Mouse (Mus musculus) urinary bladder, postnatal 10 days (tissue): ENCODE measurements around the gene Krt86.

Source experiments
- DNase-seq: peaks from one replicate; pipeline ENCODE4 v3.0.0; 2022; ENCODE audit warnings: low spot score

Krt86 gene

DNA sequence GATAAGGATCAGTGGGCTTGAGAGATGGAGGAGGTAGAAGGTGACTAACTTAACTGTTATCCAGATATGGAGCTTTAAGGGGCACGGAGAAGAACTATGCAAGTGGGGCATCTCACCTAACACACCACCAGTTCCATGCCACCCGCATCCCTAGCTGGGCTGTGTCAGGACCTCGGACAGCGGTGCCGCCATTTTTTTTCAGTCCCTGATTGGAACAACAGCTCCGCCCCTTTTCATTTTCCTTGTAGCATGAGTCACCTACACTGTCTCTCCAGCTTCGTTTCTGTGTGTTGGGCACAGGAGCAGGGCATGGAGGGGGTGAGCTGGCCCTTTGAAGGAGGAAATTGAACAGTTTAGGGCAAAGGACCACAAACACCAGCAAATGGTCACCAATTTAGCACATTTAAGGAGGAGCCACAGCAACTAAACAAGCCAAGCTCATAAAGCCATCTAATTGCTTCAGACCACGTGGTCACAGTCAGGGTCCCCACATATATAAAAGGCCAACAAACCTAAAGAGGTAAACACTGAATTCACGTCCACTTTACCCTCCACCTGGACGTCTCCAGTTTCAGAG is at the start of gene Krt86:
TSS of gene Krt86 (plus strand) at position 527 of the 577 bp plus-strand sequence.
- no peak for DNase-seq

DNA sequence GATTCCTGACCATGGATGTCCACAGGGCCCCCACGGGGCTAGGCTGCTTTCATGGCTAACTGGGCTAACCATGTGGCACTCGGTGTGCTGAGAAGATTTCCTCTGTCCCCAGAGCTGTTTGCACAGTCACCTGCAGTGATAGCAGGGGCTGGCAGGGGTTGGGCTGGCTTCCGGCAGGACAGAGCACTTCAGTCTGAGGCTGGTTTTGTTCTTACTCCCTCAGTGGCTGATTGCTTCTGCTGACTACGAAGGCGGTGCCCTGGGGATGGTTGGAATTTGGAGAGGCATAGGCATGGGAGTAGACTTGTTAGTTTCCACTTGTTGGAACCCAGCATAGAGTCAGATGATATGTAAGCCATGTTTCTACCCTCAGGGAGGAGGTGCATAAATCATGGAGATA is 48.4 kb upstream of the Krt86 start:
- no peak for DNase-seq

DNA sequence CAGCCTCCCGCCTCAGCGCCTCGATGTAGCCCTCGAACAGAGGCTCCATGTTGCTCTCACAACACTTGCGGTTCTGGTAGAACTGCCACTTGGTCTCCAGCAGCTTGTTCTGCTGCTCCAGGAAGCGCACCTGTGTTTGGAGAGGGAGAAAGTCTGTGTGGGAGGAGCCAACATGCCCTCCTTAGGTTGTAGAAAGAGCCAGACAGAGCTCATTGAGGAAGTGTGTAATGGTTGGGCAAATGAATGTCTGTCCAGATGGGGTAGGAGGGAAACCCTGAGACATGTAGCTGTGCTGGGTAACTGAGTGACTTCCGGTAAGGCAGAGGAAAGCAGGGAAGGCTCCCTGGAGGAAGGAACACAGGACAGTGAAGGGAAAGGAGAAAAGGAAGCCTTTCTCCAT is 36.7 kb upstream of the Krt86 start:
- no peak for DNase-seq

DNA sequence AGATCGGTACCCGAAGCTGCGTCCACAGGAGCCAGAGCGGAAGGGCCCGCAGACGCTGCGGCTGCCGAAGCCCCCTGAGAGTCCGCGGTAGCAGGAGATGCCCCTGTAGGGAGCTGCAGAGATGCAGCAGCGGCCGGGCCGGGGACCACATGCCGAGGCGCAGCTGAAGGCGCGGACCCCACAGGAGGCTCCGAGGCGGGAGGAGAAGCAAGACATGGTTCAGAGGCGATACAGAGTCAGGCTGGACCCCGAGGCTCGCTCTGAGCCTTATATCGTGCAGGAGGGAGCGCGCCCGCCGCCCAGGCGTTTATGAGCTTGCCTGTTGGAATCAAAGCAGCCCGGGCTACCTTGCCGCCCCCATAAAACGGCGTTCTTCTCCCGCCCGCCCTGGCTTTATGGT is 34.7 kb upstream of the Krt86 start, which contains the start of gene Krt87:
TSS of gene Krt87 (minus strand) at position 250 of the 400 bp plus-strand sequence.
- no peak for DNase-seq

DNA sequence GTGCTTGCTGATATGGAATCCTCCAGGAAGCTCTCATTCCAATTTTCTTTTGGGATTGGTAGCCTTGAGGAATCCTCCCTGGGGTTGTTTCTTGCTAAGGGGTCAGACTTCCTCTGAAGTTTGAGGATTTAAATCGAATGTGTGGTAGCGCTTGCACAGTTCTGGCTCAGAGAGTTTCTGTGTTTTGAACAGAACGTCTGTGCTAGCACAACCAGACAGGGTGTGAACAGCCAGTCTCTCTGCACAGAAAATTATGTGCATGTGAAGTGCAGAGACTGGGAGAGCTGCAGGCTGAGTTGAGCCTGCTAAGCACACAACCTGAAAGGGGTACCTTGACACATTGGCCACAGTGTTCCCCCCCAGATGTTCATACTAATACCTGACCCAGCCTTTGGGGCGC is 32.4 kb upstream of the Krt86 start:
- no peak for DNase-seq

DNA sequence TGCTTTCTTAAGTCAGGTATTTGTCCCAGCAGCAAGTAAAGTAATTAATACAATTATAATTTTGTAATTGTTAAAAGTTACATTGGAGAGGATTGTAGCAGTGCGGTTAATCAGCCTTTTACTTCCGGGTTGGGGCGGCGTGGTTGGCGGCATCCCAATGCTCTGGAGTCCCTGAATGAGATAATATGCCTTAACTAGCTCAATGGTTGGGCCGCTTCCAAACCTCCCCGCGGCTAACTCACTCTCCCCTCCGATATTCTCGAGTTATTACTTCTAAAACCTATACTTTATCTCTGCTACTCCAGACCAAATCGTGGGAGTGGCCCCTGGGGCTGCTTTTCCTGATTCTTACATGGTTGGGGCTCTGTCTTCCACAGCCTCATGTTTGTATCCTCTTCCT is 26.7 kb upstream of the Krt86 start:
- DNase-seq, result no peak

DNA sequence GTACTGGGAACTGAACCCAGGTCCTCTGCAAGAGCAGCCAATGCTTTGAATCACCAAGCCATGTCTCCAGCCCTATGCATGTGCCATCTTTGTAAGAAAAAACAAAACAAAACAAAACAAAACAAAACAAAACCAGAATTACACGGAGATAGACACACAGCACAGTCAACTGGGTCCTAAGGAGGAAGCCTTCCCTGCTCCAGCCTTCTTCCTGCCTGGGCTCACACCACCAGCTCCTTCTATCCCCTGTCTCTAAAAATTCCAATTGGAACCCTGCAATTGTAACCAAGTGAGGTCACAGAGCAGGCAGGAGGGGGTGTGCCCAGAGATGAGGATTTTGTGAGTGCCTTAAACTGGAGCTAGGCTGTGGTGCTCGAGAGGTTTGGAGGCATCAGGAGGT is 25.8 kb upstream of the Krt86 start, which contains the start of gene Krt88:
TSS of gene Krt88 (plus strand) at position 301 of the 400 bp plus-strand sequence.
- DNase-seq, result no peak

DNA sequence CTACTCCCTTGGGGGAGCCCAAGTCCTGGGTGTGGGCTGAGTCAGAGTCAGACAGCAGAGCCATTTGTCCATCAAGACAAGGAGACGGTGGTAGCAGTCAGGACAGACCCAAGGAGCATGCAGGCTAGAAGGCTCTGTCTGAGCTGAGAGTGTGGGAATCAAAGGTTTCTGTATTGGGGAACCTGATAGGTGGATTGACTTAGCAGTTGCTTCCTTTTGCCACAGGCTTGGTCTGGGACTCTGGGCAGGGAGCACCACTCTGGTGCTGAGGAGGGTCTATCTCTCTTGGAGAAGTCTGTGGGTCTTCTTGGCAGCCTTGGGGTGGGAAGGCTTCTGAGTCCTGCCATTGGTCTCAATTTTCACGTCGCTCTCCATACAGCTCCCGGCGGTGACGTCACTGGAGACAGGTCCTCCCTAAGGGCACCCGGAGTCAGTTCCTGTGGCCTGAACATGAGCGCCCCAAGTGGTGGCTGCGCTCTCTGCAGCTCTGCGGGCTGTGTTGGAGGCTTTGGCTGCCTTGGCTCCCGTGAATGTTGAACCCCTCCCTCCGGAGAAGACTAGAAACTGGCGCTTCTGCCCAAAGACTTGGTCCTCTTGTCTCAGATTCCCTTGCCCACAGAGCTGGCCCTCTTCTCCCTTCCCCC is 20.1 kb upstream of the Krt86 start:
- DNase-seq, result no peak

DNA sequence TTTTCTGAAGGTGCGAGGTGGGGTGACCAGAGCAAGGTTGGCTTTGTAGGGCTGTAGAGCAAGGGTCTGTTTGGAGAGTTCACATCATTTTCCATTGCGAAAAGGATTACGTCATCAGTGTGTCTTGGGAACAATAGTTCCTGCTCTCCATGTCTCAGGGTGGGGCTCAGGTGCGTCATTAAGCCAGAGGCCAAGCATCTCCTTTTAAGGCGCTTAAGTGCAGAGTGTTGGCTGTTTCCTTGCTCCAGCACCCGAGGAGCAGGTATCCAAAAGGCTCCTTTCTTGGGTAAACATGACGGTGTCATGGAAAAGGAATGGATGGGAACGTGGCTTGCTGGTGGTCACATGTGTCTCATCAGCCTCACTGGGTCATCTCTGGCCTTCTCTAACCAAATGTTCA is 18.5 kb upstream of the Krt86 start:
- no peak for DNase-seq

DNA sequence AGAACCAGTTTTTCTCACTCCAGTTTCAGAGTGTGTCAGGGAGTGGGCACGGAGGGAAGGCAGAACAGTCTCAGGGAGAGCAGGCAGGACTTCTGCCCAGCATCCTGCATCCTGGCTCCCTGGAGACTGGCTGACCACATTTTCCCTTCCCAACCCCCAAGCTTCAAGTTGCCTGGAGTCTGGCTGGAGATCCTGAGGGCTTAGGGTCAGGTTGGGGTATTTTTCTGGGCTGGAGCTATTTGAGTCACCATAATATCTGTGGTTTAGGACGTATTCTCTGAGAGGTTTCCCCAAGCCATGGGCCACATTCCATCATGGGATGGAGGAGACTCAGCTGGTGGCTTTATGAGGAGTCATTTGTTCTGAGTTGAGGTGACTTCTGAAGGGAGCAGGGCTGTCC is 18.0 kb upstream of the Krt86 start:
- no peak for DNase-seq

DNA sequence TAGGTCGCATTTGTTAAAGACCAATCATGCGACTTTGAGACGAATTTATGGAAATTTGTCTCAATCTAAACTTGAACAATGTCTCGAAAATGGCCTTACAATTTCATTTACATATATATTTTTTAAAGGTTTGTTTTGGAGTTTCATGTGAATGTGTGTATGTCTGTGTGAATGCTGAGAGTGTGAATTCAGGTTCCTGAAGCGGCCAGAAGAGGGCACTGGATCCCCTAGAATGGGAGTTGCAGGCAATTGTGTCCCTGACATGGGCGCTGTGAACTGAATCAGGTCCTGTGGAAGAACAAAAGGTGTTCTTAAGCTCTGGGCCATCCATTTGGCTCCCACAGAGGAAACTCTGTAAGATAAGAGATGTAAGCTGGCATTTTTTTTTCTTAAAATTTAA is 17.4 kb upstream of the Krt86 start:
- no peak for DNase-seq

DNA sequence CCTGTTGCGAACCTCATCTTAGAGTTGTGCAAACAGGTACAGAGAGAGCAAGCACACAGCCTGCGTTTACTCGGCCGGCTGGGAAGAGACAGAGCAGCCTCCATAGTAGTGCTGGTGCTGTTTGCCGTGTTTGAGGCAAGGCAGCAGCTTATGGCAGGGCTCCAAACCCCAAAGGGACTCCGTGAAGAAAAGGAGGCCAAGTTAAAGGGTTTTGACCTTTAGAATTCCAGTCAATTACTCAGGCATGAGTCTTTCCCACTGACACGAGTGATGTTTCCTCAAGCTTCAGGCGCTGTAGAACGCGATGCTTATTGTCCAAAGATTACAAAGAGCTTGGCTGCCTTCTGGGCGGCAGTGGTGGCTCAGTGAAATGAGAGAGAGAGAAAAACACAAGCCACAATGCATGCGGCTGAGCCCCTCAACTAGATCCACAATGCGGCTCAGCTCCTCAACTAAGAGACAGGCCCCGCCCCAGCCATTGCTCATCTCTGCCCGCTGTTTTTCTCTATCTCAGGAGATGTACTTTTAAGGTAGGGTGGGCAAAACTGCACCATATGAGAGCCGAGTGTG is 14.8 kb upstream of the Krt86 start:
- no peak for DNase-seq

DNA sequence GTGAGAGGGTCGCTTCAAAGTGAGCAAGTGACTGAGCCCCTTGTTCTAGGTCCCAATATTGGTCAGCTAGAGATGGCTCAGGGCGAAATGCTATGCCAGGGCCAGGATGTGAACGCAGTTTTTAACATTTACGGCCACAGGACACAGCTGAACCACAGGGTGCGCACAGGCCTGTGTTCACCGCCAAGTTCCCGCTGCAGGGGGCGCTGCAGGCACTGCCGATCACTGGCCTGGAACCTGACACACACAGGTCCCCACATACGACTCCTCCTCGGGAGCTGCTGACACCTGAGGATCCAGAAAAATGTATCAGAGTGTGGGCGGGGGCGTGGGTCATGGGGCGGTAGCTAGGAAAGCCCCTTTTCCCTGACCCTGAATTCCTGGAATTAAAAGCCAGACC is 14.0 kb upstream of the Krt86 start:
- DNase-seq, result no peak

DNA sequence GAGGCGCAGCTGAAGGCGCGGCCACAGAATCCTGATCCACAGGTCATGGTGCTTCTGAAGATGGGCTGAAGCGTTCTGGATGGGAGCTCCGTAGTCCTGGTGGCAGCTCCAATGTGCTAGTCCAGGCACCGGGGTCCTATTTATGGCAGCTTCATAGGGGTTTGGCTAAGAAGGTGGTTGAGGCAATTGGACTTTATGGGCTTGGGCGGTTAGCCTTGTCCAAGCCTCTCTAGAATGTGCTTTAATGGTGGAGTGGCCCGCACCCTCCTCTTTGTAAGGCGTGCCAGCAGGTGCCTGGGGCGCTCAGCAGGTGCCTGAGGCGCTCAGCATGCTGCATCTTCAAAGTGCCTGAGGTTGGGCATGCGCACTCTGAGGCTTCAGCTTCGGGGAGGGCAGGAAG is 9.6 kb upstream of the Krt86 start, which contains the start of gene Krt81:
TSS of gene Krt81 (minus strand) at position 101 of the 400 bp plus-strand sequence.
- DNase-seq, result no peak

DNA sequence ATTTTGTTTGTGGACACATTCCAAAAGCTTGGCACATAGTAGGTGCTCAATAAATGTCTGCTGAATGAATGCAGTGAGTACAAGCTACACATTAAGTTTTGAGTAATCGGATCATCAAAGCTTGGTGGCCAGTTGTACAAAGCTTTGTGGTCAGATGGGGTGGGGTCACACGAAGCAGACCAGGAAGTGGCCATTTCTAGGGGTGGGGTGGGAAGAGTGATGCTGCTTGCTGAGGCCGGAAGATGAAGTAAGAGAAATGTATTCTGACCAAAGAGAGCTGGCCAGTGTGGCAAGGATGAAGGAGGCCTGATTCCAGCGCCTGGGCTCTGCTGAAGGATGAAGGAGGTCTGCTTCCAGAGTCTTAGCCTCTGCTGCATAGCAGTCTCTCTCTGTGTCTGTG is 4.2 kb upstream of the Krt86 start:
- no peak for DNase-seq

DNA sequence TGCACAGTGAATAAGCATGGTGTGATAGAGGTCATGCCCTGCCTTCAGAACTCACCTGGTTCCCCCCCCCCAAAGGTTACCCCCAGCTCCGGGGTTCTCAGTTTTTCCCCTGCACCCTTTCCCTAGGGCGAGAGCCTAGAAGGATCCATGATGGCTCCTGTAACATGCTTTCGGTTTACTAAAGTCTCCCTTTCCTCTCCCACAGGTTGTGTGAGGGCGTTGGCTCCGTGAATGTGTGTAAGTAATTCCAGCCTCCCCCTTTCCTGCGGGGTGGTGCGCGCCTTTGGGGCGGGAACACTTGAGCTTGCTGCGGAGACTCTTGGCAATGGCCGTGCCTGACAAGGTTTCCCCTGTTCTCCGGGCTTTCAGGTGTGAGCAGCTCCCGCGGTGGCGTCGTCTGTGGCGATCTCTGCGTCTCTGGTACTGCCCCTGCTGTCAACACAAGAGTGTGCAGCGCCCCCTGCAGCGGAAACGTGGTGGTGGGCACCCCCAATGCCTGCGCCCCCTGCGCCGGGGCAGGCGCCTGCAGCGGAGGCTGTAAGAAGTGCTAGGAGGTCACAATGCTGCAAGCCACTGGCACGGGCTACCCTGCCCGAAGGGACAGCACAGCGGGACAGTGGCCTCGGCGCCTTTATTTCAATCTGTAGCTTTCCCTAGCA is 5.9 kb downstream of the Krt86 start:
- no peak for DNase-seq

DNA sequence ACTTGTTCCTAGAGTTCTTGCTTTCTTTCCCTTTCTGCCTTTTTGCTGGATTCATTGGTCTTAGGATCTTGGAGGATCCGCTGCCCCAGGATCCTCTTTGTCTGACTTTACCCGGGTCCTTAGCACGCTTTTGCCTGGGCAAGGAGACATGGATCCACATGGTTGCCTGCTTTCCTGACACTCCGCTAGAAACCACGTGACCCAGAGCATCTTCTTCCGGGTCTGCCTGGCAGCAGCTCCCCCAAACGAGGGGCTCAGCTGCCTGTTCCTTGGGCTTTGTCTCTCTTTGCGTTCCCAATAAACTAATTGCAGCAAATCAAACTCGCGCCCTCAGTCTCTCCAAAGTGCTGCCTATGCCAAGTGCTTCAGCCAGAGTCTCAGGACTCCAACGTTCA is 6.4 kb downstream of the Krt86 start:
- no peak for DNase-seq

DNA sequence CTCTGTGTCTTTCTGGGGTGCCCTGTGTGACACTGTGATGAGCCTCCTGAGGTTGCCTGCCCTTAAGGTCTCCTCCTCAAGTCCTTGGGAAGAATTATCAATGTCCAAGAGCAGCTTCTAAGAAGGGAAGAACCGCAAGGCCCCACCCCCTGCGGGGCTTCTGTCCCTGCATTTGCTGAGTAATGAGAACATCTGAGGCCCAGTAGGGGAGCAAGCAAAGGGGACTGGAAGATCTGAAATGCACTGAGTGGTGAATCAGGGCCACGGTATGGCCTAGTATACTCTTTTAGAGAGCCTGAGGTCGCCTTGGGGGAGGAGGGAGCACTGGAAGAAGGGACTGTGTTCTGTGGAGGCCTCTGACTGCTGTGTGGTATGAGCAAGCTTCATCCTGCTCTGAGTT is 8.8 kb downstream of the Krt86 start:
- no peak for DNase-seq

DNA sequence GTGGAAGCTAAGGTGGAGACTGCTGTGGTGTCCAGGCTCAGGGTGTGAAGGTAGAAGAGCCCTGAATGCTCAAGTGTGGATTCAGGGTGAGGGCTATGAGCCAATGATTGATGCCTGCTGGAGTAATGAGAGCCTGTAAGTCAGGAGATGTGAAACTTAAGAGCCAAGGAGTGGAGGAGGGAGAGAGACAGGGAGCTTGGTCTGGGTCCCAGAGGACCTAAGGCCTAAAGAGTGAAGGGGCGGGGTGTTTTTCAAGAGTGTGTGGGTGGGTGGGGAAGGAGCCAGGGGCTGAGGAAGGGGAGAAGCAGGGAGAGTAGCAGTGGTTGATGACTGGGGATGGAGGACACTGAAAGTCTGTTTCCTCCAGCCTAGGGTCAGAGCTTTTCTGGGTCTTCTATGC is 10.4 kb downstream of the Krt86 start:
- DNase-seq, result no peak

DNA sequence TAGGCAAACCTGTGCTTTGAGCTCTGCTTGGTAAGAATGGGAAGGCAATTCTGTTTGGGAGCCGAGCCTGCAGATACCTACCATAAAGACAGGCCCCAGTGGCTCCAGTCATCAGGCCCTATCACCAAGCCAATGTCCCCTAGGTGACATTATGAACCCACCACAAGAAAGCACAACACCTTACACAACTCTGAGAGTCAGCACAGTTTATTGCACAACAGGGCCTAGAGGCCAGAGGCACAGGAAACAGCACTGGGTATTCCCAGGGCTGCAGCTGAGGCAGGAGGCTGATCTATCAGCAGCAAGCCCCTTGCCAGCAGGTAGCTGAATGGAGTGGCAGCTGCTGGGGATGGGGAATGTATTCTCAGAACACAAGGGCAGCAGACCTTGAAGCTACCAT is 11.7 kb downstream of the Krt86 start:
- no peak for DNase-seq

DNA sequence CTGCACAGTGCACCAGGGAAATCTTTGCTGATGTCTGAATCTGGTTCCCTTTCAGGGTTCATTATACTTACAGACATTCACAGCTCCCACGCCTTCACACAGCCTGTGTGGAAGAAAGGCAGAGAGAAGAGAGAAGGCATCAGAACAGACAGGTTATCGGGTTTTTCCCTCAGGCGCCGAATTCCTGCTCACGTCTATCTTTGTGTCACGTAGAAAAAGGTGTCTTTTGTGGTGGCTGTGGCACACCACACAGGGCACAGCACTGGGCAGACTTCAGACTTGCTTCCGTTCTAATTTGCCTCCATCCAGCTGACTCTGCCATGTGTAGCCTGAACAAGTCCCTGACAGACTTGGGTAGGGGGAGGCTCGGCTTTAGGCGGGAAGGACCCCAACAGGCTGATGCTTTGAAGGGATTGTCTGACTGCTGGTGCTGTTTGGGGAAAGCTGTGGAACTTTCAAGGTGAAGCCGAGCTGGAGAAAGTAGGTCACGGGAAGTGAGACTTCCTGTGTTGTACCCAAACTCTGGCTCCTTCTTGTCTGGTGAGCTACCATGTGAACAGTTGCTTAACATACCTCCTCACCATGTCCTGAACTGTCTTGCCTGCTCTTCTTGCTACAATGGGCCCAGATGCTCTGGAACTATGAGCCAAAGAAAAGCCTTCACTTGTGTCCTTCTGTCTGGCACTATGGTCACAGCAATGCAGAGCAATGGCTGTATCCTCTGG is 12.8 kb downstream of the Krt86 start:
- no peak for DNase-seq

DNA sequence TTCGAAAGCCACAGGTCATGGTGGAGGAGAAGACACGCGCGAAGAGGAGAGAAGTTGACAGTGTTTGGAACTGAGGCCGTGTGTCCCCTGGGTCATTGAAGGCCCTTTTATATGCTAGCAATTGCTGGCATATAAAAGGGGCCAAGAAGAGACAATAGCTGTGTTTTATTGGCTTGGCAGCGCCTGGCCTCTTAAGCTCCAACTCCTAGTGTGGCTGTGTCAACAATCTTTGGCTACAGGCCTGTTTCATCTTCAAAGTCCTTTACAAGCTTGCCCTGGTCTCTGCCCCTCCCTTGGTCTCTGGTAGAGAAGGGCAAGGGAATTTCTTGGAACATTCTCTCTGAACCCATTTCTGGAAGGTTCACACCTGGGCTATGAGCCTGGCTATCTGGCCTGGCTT is 18.2 kb downstream of the Krt86 start, which contains the start of gene Krt83:
TSS of gene Krt83 (minus strand) at position 82 of the 400 bp plus-strand sequence.
- DNase-seq, result no peak
